ENCODE assay signal across 17 mouse cellular contexts in genomic region chr14:61998259-61998658, GRCm38 (mm10).
A peak's percentile ranks its signal among the peaks of the same experiment; 100 is the strongest.
DNase-seq lines count a peak whose midpoint lies in the region; ATAC-seq and TF ChIP-seq lines count a peak whose summit lies in the region.
"Had no signal": no experiment of that assay in that cellular context is flagged by ENCODE, and none has a peak within 500 bp of the region (broad histone marks: within the 10 kb centered on the region; RNA-seq: fewer than 3 reads in every experiment).

No protein-coding gene starts in this region.

- H3K36me3 ChIP-seq in CH12.LX (replicated peaks in 1 of 2; ENCODE audit: control insufficient read depth in 1 of 2, insufficient read depth in 1 of 2, low read length in 1 of 2) = no peaks in the 10 kb centered on the region
- no peaks in the 10 kb centered on the region for H3K36me3 ChIP-seq in splenic B cell, adult 2 months (ENCODE audit: control insufficient read depth, insufficient read depth, low read length, poor library complexity, severe bottlenecking)
- H3K36me3 ChIP-seq: embryonic facial prominence, embryonic 13.5 days; forebrain, embryonic 12.5 days; heart, embryonic 12.5 days; hindbrain, embryonic 15.5 days had no signal

- H3K9me3 ChIP-seq in CH12.LX (replicated peaks; ENCODE audit: low read length) = peaks cover 4% of the 10 kb centered on the region
- H3K9me3 ChIP-seq: embryonic facial prominence, embryonic 13.5 days; forebrain, embryonic 12.5 days; heart, embryonic 12.5 days; hindbrain, embryonic 15.5 days had no signal

- H3K4me3 ChIP-seq in CH12.LX (replicated peaks in 1 of 3; ENCODE audit: low read depth in 2 of 3, low read length in 2 of 3, poor library complexity in 1 of 3) = no peak overlapping the region
- no peak overlapping the region for H3K4me3 ChIP-seq in cerebellum, adult 2 months (replicated peaks; ENCODE audit: insufficient read depth, low read depth, low read length)
- H3K4me3 ChIP-seq: embryonic facial prominence, embryonic 13.5 days; forebrain, embryonic 12.5 days; heart, embryonic 12.5 days; hindbrain, embryonic 15.5 days had no signal

- in situ Hi-C loops in CH12.LX (cut with MboI; ENCODE audit: low pct_ligation_motif_present, low pct_unique_long_range_greater_than_20kb, low sequenced_read_pairs) = no loop called here

- peaks cover 4 to 21% of the 10 kb centered on the region in 2 experiments; a peak in 3 of 4 replicates for H3K4me1 ChIP-seq in CH12.LX (ENCODE audit: control insufficient read depth in 1 of 2, insufficient read depth in 2 of 2)
- H3K4me1 ChIP-seq in cerebellum, adult 2 months (ENCODE audit: control insufficient read depth, insufficient read depth, low read length) = no peaks in the 10 kb centered on the region
- H3K4me1 ChIP-seq: heart, embryonic 12.5 days had no signal

- 77% methylated on average over 3 of the region's 3 CpGs for WGBS in cerebellum, adult 2 months

- no peaks in the 10 kb centered on the region for H3K79me2 ChIP-seq in CH12.LX (replicated peaks; ENCODE audit: control insufficient read depth, extremely low read depth, insufficient read depth, poor library complexity, severe bottlenecking)

- no peak for TF ChIP-seq POLR2A in CH12.LX (IDR thresholded peaks at IDR 0.05; ENCODE audit: low read depth, low read length)
- TF ChIP-seq POLR2A in cerebellum, adult 2 months (IDR thresholded peaks at IDR 0.05; ENCODE audit: borderline replicate concordance, insufficient read depth, low read length) = no peak

- peak; percentile 60 to 77 for ATAC-seq in hematopoietic stem cell, adult 5-6 weeks (replicated peaks in 1 of 2; ENCODE audit: insufficient read depth in 1 of 2, low FRiP score in 2 of 2, low TSS enrichment in 1 of 2, low read depth in 1 of 2, poor library complexity in 2 of 2, severe bottlenecking in 2 of 2)
- ATAC-seq: CD4-positive, CD25-positive, alpha-beta regulatory T cell, adult 4 months; forebrain, postnatal 0 days had no signal

- H3K9ac ChIP-seq in CH12.LX (ENCODE audit: insufficient read depth, low read depth) = no peak overlapping the region
- H3K9ac ChIP-seq: embryonic facial prominence, embryonic 13.5 days; forebrain, embryonic 12.5 days; forebrain, postnatal 0 days; heart, embryonic 12.5 days; hindbrain, embryonic 15.5 days had no signal

- no peak for TF ChIP-seq RAD21 in CH12.LX (IDR thresholded peaks at IDR 0.05; ENCODE audit: low read depth, low read length)

- TF ChIP-seq CTCF in CH12.LX (conservative IDR thresholded peaks at IDR 0.05 in 1 of 2, IDR thresholded peaks at IDR 0.05 in 1 of 2; ENCODE audit: low read depth in 2 of 2, low read length in 2 of 2) = no peak
- TF ChIP-seq CTCF in cerebellum, adult 2 months (IDR thresholded peaks at IDR 0.05; ENCODE audit: borderline replicate concordance, insufficient read depth, low read depth, low read length) = no peak

- TF ChIP-seq EP300 in CH12.LX (IDR thresholded peaks at IDR 0.05; ENCODE audit: low read length) = no peak

- no peaks in the 10 kb centered on the region for H3K27me3 ChIP-seq in CH12.LX (replicated peaks)
- H3K27me3 ChIP-seq in splenic B cell, adult 2 months (ENCODE audit: control insufficient read depth, insufficient read depth, low read length, poor library complexity, severe bottlenecking) = no peaks in the 10 kb centered on the region
- no peaks in the 10 kb centered on the region for H3K27me3 ChIP-seq in cerebellum, adult 2 months (ENCODE audit: control insufficient read depth, insufficient read depth, low read length)
- H3K27me3 ChIP-seq: embryonic facial prominence, embryonic 13.5 days; forebrain, embryonic 12.5 days; heart, embryonic 12.5 days; hindbrain, embryonic 15.5 days had no signal

- no peak overlapping the region for H3K4me2 ChIP-seq in CH12.LX (ENCODE audit: insufficient read depth, low read depth, poor library complexity, severe bottlenecking)
- H3K4me2 ChIP-seq: embryonic facial prominence, embryonic 13.5 days; forebrain, embryonic 12.5 days; heart, embryonic 12.5 days; hindbrain, embryonic 15.5 days had no signal

- dilution Hi-C loops in CH12.LX (cut with MboI; ENCODE audit: extremely low pct_ligation_motif_present, extremely low pct_unique_long_range_greater_than_20kb, low sequenced_read_pairs) = no loop called here

- DNase-seq in 416B (ENCODE audit: low read depth) = peak; percentile 73
- peak; percentile 29 for DNase-seq in CH12.LX (ENCODE audit: extremely low read depth)
- DNase-seq in splenic B cell, adult 2 months (ENCODE audit: low read depth, low spot score) = peak; percentile 34
- no peak for DNase-seq in cerebellum, adult 2 months
- no peak for DNase-seq in lung, adult 18-20 months
- DNase-seq: adrenal gland, postnatal 36 days; cerebellum, adult 11 months; cerebellum, adult 9-10 months; cerebellum, postnatal 25 days; forebrain, postnatal 0 days; gastrocnemius, postnatal 14 days had no signal

- no peak overlapping the region for H3K27ac ChIP-seq in CH12.LX (ENCODE audit: insufficient read depth, low read depth)
- H3K27ac ChIP-seq in cerebellum, adult 2 months (ENCODE audit: insufficient read depth, low read length) = no peak overlapping the region
- H3K27ac ChIP-seq: embryonic facial prominence, embryonic 13.5 days; forebrain, embryonic 12.5 days; hindbrain, embryonic 15.5 days had no signal

TF ChIP-seq in CH12.LX, 34 proteins besides CTCF, POLR2A, EP300 and RAD21:
- TF ChIP-seq PAX5 (IDR thresholded peaks at IDR 0.05; ENCODE audit: low read length) (no peak), MXI1 (IDR thresholded peaks at IDR 0.05; ENCODE audit: low read depth, low read length) (no peak), TBP (conservative IDR thresholded peaks at IDR 0.05; ENCODE audit: low read depth, low read length) (no peak), MAFK (IDR thresholded peaks at IDR 0.05; ENCODE audit: insufficient replicate concordance, low read length) (no peak), SMC3 (IDR thresholded peaks at IDR 0.05; ENCODE audit: low read depth, low read length) (no peak), USF1 (IDR thresholded peaks at IDR 0.05; ENCODE audit: low read depth, low read length) (no peak), NELFE (IDR thresholded peaks at IDR 0.05; ENCODE audit: low read depth, low read length) (no peak), ZMIZ1 (IDR thresholded peaks at IDR 0.05; ENCODE audit: low read depth, low read length) (no peak), RCOR1 (conservative IDR thresholded peaks at IDR 0.05; ENCODE audit: low read depth, low read length) (no peak), ZNF384 (IDR thresholded peaks at IDR 0.05; ENCODE audit: low read depth, low read length) (no peak), MAZ (IDR thresholded peaks at IDR 0.05; ENCODE audit: low read depth, low read length) (no peak), CHD1 (IDR thresholded peaks at IDR 0.05; ENCODE audit: low read depth, low read length) (no peak), MAX (IDR thresholded peaks at IDR 0.05; ENCODE audit: low read length) (no peak), KAT2A (IDR thresholded peaks at IDR 0.05; ENCODE audit: insufficient replicate concordance, low read length) (no peak), ETS1 (conservative IDR thresholded peaks at IDR 0.05; ENCODE audit: low read depth, low read length) (no peak), UBTF (IDR thresholded peaks at IDR 0.05; ENCODE audit: low read depth, low read length) (no peak)

Comparison
In these comparisons a context has a peak if more than half of its experiments do, and no peak if none do; other contexts are left out.
1. DNase-seq: peak in 416B (single experiment), CH12.LX (single experiment) and splenic B cell, adult 2 months (single experiment); none in cerebellum, adult 2 months (0 of 2) and lung, adult 18-20 months (0 of 2).